Mouse (Mus musculus) lung, embryonic 14.5 days (tissue): ENCODE results near the gene Erf. TPM values are rescaled to one million over a fixed set of nuclear protein-coding genes. Genes with fewer than 3 reads are reported as not detected.

ENCODE experiments used
- ATAC-seq: fragments of 200-750 bp; cut with Nextera tagmentation; 2 replicates; pipeline ENCODE4 v1.8.0; 2017; ENCODE audit warnings: mild to moderate bottlenecking, moderate TSS enrichment, moderate library complexity; ENCODE audit not compliant: insufficient read depth
- DNase-seq: peaks from one replicate; pipeline ENCODE4 v3.0.0-alpha.2; 2015
- H3K27ac ChIP-seq: fragments of 300-500 bp; sonication (generic); 2 replicates; pipeline ENCODE4 v1.5.1; 2014; ENCODE audit warnings: low read depth, mild to moderate bottlenecking, moderate library complexity
- H3K27me3 ChIP-seq: fragments of 300-500 bp; sonication (generic); 2 replicates; pipeline ENCODE4 v1.6.1; 2014; ENCODE audit warnings: low read length, control low read depth; ENCODE audit not compliant: insufficient read depth
- H3K36me3 ChIP-seq: fragments of 300-500 bp; sonication (generic); 2 replicates; pipeline ENCODE4 v1.6.1; 2014; ENCODE audit warnings: control low read depth; ENCODE audit not compliant: insufficient read depth
- H3K4me1 ChIP-seq: fragments of 300-500 bp; sonication (generic); 2 replicates; pipeline ENCODE4 v1.6.1; 2014; ENCODE audit warnings: antibody characterized with exemption, control low read depth; ENCODE audit not compliant: insufficient read depth
- H3K4me2 ChIP-seq: fragments of 300-500 bp; sonication (generic); 2 replicates; pipeline ENCODE4 v1.6.1; 2014; ENCODE audit warnings: mild to moderate bottlenecking
- H3K4me3 ChIP-seq: fragments of 300-500 bp; sonication (generic); 2 replicates; pipeline ENCODE4 v1.5.1; 2014; ENCODE audit warnings: low read depth, low read length
- H3K9ac ChIP-seq: fragments of 300-500 bp; sonication (generic); 2 replicates; pipeline ENCODE4 v1.6.1; 2014
- H3K9me3 ChIP-seq: fragments of 300-500 bp; sonication (generic); 2 replicates; pipeline ENCODE4 v1.6.1; 2016; ENCODE audit warnings: low read depth, low read length, control low read depth
- CTCF ChIP-seq: IDR thresholded peaks from 2 replicates; pipeline ENCODE4 v1.5.1; 2016; ENCODE audit warnings: antibody characterized with exemption, low read depth
- WGBS: fragments of 180-500 bp; shearing (Covaris S2); extraction: QIAGEN DNeasy Blood & Tissue Kit; methylation state at CpG from one replicate; pipeline ENCODE4 v1.1.7; 2014; 5-methylcytosine and 5-hydroxymethylcytosine counted together
- polyA plus RNA-seq: library from polyadenylated mRNA; unstranded; fragments of >200 nt; fragmentation: Nextera tagmentation; extraction: Ambion mirVana; gene quantifications from 2 replicates; pipeline ENCODE4 v1.2.1, GENCODE M21; 2014

The Erf gene
- polyA plus RNA-seq, 1 experiment from 2014 or later, result 26.6 TPM

GRCm38 (mm10) chr7:25217653-25218395 is 32.7 kb downstream of the Erf start:
- WGBS, result 48% methylated on average over 12 of the region's 12 CpGs
- ATAC-seq, result no peak
- peak overlapping the region; percentile 71 for H3K4me2 ChIP-seq
- H3K9me3 ChIP-seq, result no peaks in the 10 kb centered on the region
- H3K4me3 ChIP-seq, result peak overlapping the region; percentile 65
- no peaks in the 10 kb centered on the region for H3K27me3 ChIP-seq
- H3K9ac ChIP-seq, result no peak overlapping the region
- H3K27ac ChIP-seq, result no peak overlapping the region
- peaks cover 5% of the 10 kb centered on the region; the same call in 1 of the 2 replicates for H3K36me3 ChIP-seq
- no peak for DNase-seq
- TF ChIP-seq CTCF, result no peak
- H3K4me1 ChIP-seq, result peaks cover 11% of the 10 kb centered on the region

GRCm38 (mm10) chr7:25214172-25214571 is 36.4 kb downstream of the Erf start:
- no peak for TF ChIP-seq CTCF
- Histone ChIP-seq H3K27ac (no peak overlapping the region), H3K36me3 (peaks cover 5% of the 10 kb centered on the region; the same call in 1 of the 2 replicates), H3K9me3 (no peaks in the 10 kb centered on the region), H3K4me1 (no peaks in the 10 kb centered on the region), H3K27me3 (no peaks in the 10 kb centered on the region), H3K9ac (no peak overlapping the region), H3K4me3 (no peak overlapping the region), H3K4me2 (no peak overlapping the region)
- DNase-seq, result no peak
- no peak for ATAC-seq
- 90% methylated on average over 2 of the region's 2 CpGs for WGBS

GRCm38 (mm10) chr7:25213099-25213498 is 37.5 kb downstream of the Erf start:
- Histone ChIP-seq H3K9ac (no peak overlapping the region), H3K4me1 (no peaks in the 10 kb centered on the region), H3K9me3 (no peaks in the 10 kb centered on the region), H3K27ac (no peak overlapping the region), H3K27me3 (no peaks in the 10 kb centered on the region), H3K4me3 (no peak overlapping the region), H3K36me3 (peaks cover 5% of the 10 kb centered on the region; the same call in 1 of the 2 replicates), H3K4me2 (no peak overlapping the region)
- no peak for TF ChIP-seq CTCF
- DNase-seq, result no peak
- ATAC-seq, result no peak
- WGBS, result 57% methylated on average over 3 of the region's 3 CpGs

- DNase-seq (no peak), ATAC-seq (no peak)
- no peak overlapping the region for H3K27ac ChIP-seq
- TF ChIP-seq CTCF, result no peak
- WGBS, result 79% methylated on average over 4 of the region's 4 CpGs
- no peak overlapping the region for H3K4me2 ChIP-seq
- peaks cover 9% of the 10 kb centered on the region; the same call in 1 of the 2 replicates for H3K36me3 ChIP-seq
- no peak overlapping the region for H3K9ac ChIP-seq
- H3K4me1 ChIP-seq, result no peaks in the 10 kb centered on the region
- no peaks in the 10 kb centered on the region for H3K27me3 ChIP-seq
- no peak overlapping the region for H3K4me3 ChIP-seq
- no peaks in the 10 kb centered on the region for H3K9me3 ChIP-seq
Measured at GRCm38 (mm10) chr7:25210482-25210881, 40.1 kb downstream of the Erf start.

GRCm38 (mm10) chr7:25209161-25209622 is 41.4 kb downstream of the Erf start:
- WGBS, result 59% methylated on average over 3 of the region's 3 CpGs
- ATAC-seq (no peak), DNase-seq (no peak)
- Histone ChIP-seq H3K4me1 (no peaks in the 10 kb centered on the region), H3K27me3 (no peaks in the 10 kb centered on the region), H3K4me2 (no peak overlapping the region), H3K4me3 (no peak overlapping the region), H3K36me3 (0 out of 2 replicates have a peak, but pooled peaks cover 4% of the 10 kb centered on the region), H3K9me3 (no peaks in the 10 kb centered on the region), H3K9ac (no peak overlapping the region), H3K27ac (no peak overlapping the region)
- TF ChIP-seq CTCF, result no peak

GRCm38 (mm10) chr7:25206094-25206830 is 44.3 kb downstream of the Erf start:
- DNase-seq (no peak), ATAC-seq (no peak)
- TF ChIP-seq CTCF, result no peak
- Histone ChIP-seq H3K4me2 (no peak overlapping the region), H3K9ac (no peak overlapping the region), H3K4me1 (no peaks in the 10 kb centered on the region), H3K36me3 (peaks cover 11% of the 10 kb centered on the region; the same call in 1 of the 2 replicates), H3K4me3 (no peak overlapping the region), H3K9me3 (no peaks in the 10 kb centered on the region), H3K27ac (no peak overlapping the region), H3K27me3 (no peaks in the 10 kb centered on the region)
- 80% methylated on average over 16 of the region's 16 CpGs for WGBS
